Mouse (Mus musculus): Measurements from ENCODE around the gene Tank. TPM values are rescaled to one million over a fixed set of nuclear protein-coding genes. Genes with fewer than 3 reads are reported as not detected.

The Tank gene
- polyA plus RNA-seq, 1 experiment = 8.5 TPM

DNA sequence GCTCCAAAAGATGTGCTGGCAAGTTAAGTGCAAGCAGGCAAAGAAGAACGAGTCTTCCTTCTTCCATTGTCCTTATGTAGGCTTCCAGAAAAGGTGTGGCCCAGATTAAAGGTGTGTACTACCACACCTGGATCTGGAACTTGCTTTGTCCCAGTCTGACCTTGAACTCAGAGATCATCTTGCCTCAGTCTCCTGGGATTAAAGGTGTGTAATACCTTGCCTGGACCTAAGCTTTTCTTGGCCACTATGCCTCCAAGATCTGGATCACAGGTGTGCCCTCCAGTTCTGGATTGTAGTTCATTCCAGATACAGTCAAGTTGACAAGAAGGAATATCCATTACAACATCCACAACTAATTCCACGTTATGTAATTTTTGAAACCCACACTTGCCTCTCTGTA is 36.0 kb upstream of the Tank start:
- no peaks in the 10 kb centered on the region for H3K36me3 ChIP-seq (ENCODE audit: control insufficient read depth, insufficient read depth)
- H3K79me3 ChIP-seq (ENCODE audit: low read depth) = no peaks in the 10 kb centered on the region
- TF ChIP-seq MYOD1 (IDR thresholded peaks at IDR 0.05; ENCODE audit: control insufficient read depth, insufficient read length, low read depth) (no peak), CTCF (IDR thresholded peaks at IDR 0.05; ENCODE audit: control insufficient read depth, insufficient read depth, insufficient read length) (no peak), CEBPB (IDR thresholded peaks at IDR 0.05; ENCODE audit: low read depth) (no peak), MAX (IDR thresholded peaks at IDR 0.05) (no peak), USF1 (IDR thresholded peaks at IDR 0.05; ENCODE audit: low read depth) (no peak), FOSL1 (IDR thresholded peaks at IDR 0.05; ENCODE audit: insufficient read depth, low read length, poor library complexity, severe bottlenecking) (no peak), MYOG (IDR thresholded peaks at IDR 0.05; ENCODE audit: control insufficient read depth, extremely low read depth, insufficient read length) (no peak)
- no peak overlapping the region for H3ac ChIP-seq (ENCODE audit: control insufficient read depth, insufficient read length, low read depth)
- no peaks in the 10 kb centered on the region for H3K79me2 ChIP-seq (ENCODE audit: control insufficient read depth, insufficient read depth)
- H3K27me3 ChIP-seq (ENCODE audit: control insufficient read depth, insufficient read depth, insufficient read length) = no peaks in the 10 kb centered on the region
- H3K4me3 ChIP-seq (ENCODE audit: insufficient read depth, poor library complexity, severe bottlenecking) = no peak overlapping the region

DNA sequence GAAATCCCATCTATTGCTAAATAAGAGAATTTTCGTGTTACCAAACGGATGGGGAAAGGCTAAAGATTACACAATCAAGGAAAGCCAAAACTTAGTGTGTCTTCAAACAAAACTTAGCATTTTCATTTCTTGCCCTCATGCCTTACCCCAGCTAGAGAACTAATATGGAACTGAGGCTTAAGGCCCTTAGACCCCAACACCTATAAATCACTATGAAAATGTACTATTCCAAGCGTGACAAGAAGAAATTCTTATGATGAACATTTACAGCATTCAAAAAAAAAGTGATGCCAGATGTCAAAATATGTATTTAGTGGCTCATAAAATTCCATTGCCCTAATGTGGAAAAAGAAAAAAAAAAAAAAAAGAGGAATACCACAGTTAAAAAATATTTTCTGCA is 32.7 kb upstream of the Tank start:
- no peaks in the 10 kb centered on the region for H3K27me3 ChIP-seq (ENCODE audit: control insufficient read depth, insufficient read depth, insufficient read length)
- no peak overlapping the region for H3K4me3 ChIP-seq (ENCODE audit: insufficient read depth, poor library complexity, severe bottlenecking)
- H3ac ChIP-seq (ENCODE audit: control insufficient read depth, insufficient read length, low read depth) = no peak overlapping the region
- H3K79me3 ChIP-seq (ENCODE audit: low read depth) = no peaks in the 10 kb centered on the region
- no peaks in the 10 kb centered on the region for H3K36me3 ChIP-seq (ENCODE audit: control insufficient read depth, insufficient read depth)
- TF ChIP-seq USF1 (IDR thresholded peaks at IDR 0.05; ENCODE audit: low read depth) (no peak), FOSL1 (IDR thresholded peaks at IDR 0.05; ENCODE audit: insufficient read depth, low read length, poor library complexity, severe bottlenecking) (no peak), MYOG (IDR thresholded peaks at IDR 0.05; ENCODE audit: control insufficient read depth, extremely low read depth, insufficient read length) (no peak), MAX (IDR thresholded peaks at IDR 0.05) (no peak), MYOD1 (IDR thresholded peaks at IDR 0.05; ENCODE audit: control insufficient read depth, insufficient read length, low read depth) (no peak), CTCF (IDR thresholded peaks at IDR 0.05; ENCODE audit: control insufficient read depth, insufficient read depth, insufficient read length) (no peak), CEBPB (IDR thresholded peaks at IDR 0.05; ENCODE audit: low read depth) (no peak)
- H3K79me2 ChIP-seq (ENCODE audit: control insufficient read depth, insufficient read depth) = no peaks in the 10 kb centered on the region

DNA sequence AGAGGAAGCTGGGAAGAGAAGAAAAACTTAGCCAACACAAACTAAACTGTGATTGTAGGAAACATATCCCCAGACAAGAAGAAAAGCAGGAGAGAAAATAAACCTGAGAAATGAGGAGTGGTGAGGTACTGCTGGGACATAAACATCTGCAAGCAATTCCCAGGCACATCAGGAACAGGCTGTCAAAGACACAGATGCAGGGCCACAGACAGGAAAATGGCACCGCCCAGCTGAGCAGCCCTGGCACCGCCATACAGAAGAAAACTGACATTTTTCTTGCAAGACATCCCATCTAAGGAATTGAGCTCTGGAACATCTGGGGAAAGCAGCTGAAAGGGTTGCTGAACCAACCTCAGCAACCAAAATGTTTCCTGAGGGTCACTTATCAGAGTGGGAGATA is 30.4 kb upstream of the Tank start:
- no peak overlapping the region for H3K4me3 ChIP-seq (ENCODE audit: insufficient read depth, poor library complexity, severe bottlenecking)
- no peak for TF ChIP-seq MAX (IDR thresholded peaks at IDR 0.05)
- no peak for TF ChIP-seq MYOG (IDR thresholded peaks at IDR 0.05; ENCODE audit: control insufficient read depth, extremely low read depth, insufficient read length)
- no peak for TF ChIP-seq MYOD1 (IDR thresholded peaks at IDR 0.05; ENCODE audit: control insufficient read depth, insufficient read length, low read depth)
- no peak for TF ChIP-seq CEBPB (IDR thresholded peaks at IDR 0.05; ENCODE audit: low read depth)
- H3K79me3 ChIP-seq (ENCODE audit: low read depth) = no peaks in the 10 kb centered on the region
- H3K79me2 ChIP-seq (ENCODE audit: control insufficient read depth, insufficient read depth) = no peaks in the 10 kb centered on the region
- H3K36me3 ChIP-seq (ENCODE audit: control insufficient read depth, insufficient read depth) = no peaks in the 10 kb centered on the region
- no peaks in the 10 kb centered on the region for H3K27me3 ChIP-seq (ENCODE audit: control insufficient read depth, insufficient read depth, insufficient read length)
- no peak overlapping the region for H3ac ChIP-seq (ENCODE audit: control insufficient read depth, insufficient read length, low read depth)

DNA sequence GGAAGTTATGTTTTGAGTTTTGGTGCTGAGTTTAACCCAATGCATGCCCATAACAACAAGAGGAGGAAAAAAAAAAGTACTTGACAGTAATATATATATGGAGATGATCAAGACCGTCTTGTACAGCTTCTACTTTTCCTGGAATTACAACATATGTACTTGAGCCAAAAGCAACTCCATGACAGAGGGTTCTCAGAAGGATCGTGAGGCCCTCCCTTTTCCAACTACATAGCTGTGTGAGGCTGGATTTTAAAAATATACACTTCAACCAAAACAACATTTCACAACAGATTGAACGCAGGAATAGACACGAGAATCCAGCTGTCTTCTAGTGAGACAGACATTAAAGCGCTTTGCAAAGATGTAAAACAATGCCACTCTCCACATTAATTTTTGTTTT is 26.7 kb upstream of the Tank start:
- Histone ChIP-seq H3K79me3 (ENCODE audit: low read depth) (no peaks in the 10 kb centered on the region), H3K27me3 (ENCODE audit: control insufficient read depth, insufficient read depth, insufficient read length) (no peaks in the 10 kb centered on the region), H3K4me3 (ENCODE audit: insufficient read depth, poor library complexity, severe bottlenecking) (no peak overlapping the region), H3K36me3 (ENCODE audit: control insufficient read depth, insufficient read depth) (no peaks in the 10 kb centered on the region), H3K79me2 (ENCODE audit: control insufficient read depth, insufficient read depth) (no peaks in the 10 kb centered on the region), H3ac (ENCODE audit: control insufficient read depth, insufficient read length, low read depth) (no peak overlapping the region)
- TF ChIP-seq USF1 (IDR thresholded peaks at IDR 0.05; ENCODE audit: low read depth) (no peak), MYOG (IDR thresholded peaks at IDR 0.05; ENCODE audit: control insufficient read depth, extremely low read depth, insufficient read length) (no peak), FOSL1 (IDR thresholded peaks at IDR 0.05; ENCODE audit: insufficient read depth, low read length, poor library complexity, severe bottlenecking) (no peak), CTCF (IDR thresholded peaks at IDR 0.05; ENCODE audit: control insufficient read depth, insufficient read depth, insufficient read length) (no peak), MYOD1 (IDR thresholded peaks at IDR 0.05; ENCODE audit: control insufficient read depth, insufficient read length, low read depth) (no peak), CEBPB (IDR thresholded peaks at IDR 0.05; ENCODE audit: low read depth) (no peak), MAX (IDR thresholded peaks at IDR 0.05) (no peak)

DNA sequence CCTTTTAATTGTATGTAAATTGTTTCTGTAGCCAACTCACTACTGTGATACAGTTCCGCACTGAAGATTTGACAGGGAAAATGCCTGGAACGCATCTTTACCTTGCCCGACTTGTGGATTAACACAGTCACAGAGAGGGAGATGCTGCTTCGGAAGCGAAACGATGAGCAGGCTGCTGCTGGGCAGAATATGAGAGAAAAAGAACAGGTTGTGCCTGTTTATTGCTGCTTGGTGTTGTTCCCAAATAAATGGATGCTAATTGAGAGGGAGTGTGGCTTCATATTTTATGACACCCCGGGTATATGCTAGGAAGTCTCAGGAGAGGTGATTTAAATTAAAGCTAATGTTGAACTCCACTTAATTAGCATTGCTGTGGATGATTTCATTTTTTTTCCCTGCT is 23.0 kb upstream of the Tank start:
- no peaks in the 10 kb centered on the region for H3K79me2 ChIP-seq (ENCODE audit: control insufficient read depth, insufficient read depth)
- no peaks in the 10 kb centered on the region for H3K36me3 ChIP-seq (ENCODE audit: control insufficient read depth, insufficient read depth)
- no peaks in the 10 kb centered on the region for H3K79me3 ChIP-seq (ENCODE audit: low read depth)
- no peak overlapping the region for H3K4me3 ChIP-seq (ENCODE audit: insufficient read depth, poor library complexity, severe bottlenecking)
- no peak overlapping the region for H3ac ChIP-seq (ENCODE audit: control insufficient read depth, insufficient read length, low read depth)
- TF ChIP-seq USF1 (IDR thresholded peaks at IDR 0.05; ENCODE audit: low read depth) (no peak), MAX (IDR thresholded peaks at IDR 0.05) (no peak), MYOG (IDR thresholded peaks at IDR 0.05; ENCODE audit: control insufficient read depth, extremely low read depth, insufficient read length) (no peak), MYOD1 (IDR thresholded peaks at IDR 0.05; ENCODE audit: control insufficient read depth, insufficient read length, low read depth) (no peak)
- H3K27me3 ChIP-seq (ENCODE audit: control insufficient read depth, insufficient read depth, insufficient read length) = no peaks in the 10 kb centered on the region

DNA sequence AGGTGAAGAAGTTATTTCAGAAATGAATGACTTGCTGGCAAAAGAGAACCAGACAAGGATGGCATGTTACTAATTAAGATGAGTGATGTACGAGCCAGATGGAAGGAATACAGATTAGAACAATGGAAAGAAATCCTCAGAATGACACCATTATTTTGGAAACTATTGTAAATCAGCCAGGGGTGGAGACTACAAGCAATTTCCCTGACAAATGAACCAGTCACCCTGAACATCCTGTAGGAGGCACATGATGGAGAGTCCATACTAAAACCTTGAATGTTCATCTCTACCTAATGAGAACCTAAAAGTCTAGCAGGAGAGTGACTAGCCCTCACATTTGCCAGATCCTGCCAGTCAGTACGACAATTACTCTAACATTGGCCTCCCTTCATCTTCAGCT is 22.6 kb upstream of the Tank start:
- TF ChIP-seq USF1 (IDR thresholded peaks at IDR 0.05; ENCODE audit: low read depth) (no peak), CTCF (IDR thresholded peaks at IDR 0.05; ENCODE audit: control insufficient read depth, insufficient read depth, insufficient read length) (no peak), MYOD1 (IDR thresholded peaks at IDR 0.05; ENCODE audit: control insufficient read depth, insufficient read length, low read depth) (no peak), MYOG (IDR thresholded peaks at IDR 0.05; ENCODE audit: control insufficient read depth, extremely low read depth, insufficient read length) (no peak), MAX (IDR thresholded peaks at IDR 0.05) (no peak), CEBPB (IDR thresholded peaks at IDR 0.05; ENCODE audit: low read depth) (no peak), FOSL1 (IDR thresholded peaks at IDR 0.05; ENCODE audit: insufficient read depth, low read length, poor library complexity, severe bottlenecking) (no peak)
- H3K27me3 ChIP-seq (ENCODE audit: control insufficient read depth, insufficient read depth, insufficient read length) = no peaks in the 10 kb centered on the region
- no peaks in the 10 kb centered on the region for H3K36me3 ChIP-seq (ENCODE audit: control insufficient read depth, insufficient read depth)
- H3K79me2 ChIP-seq (ENCODE audit: control insufficient read depth, insufficient read depth) = no peaks in the 10 kb centered on the region
- H3K79me3 ChIP-seq (ENCODE audit: low read depth) = no peaks in the 10 kb centered on the region
- no peak overlapping the region for H3K4me3 ChIP-seq (ENCODE audit: insufficient read depth, poor library complexity, severe bottlenecking)
- no peak overlapping the region for H3ac ChIP-seq (ENCODE audit: control insufficient read depth, insufficient read length, low read depth)
